Mouse (Mus musculus) ES-E14 (cell line): Measurements from ENCODE around the gene Itpka.
A peak's percentile ranks its signal among the peaks of the same experiment; 100 is the strongest.

Experiments used
- CHD2 ChIP-seq: IDR thresholded peaks from 2 replicates; pipeline ENCODE4 v1.6.1; 2014; ENCODE audit warnings: mild to moderate bottlenecking, low read depth, low read length, inconsistent platforms
- HCFC1 ChIP-seq: IDR thresholded peaks from 2 replicates; pipeline ENCODE4 v1.6.1; 2012; ENCODE audit warnings: low read length, inconsistent platforms, borderline replicate concordance; ENCODE audit not compliant: insufficient read depth
- MAFK ChIP-seq: IDR thresholded peaks from 2 replicates; pipeline ENCODE4 v1.6.1; 2014; ENCODE audit warnings: mild to moderate bottlenecking, low read depth, low read length, inconsistent platforms; ENCODE audit not compliant: insufficient read depth
- ZC3H11A ChIP-seq: IDR thresholded peaks from 2 replicates; pipeline ENCODE4 v1.6.1; 2012; ENCODE audit warnings: low read depth, mild to moderate bottlenecking, inconsistent platforms, low read length, borderline replicate concordance
- ZNF384 ChIP-seq: IDR thresholded peaks from 2 replicates; pipeline ENCODE4 v1.6.1; 2012; ENCODE audit warnings: low read depth, low read length, inconsistent platforms

GRCm38 (mm10) chr2:119707676-119708075 is 34.5 kb upstream of the Itpka start:
- TF ChIP-seq ZNF384 (no peak), CHD2 (0 out of 2 replicates have a peak, but pooled peaks have one; percentile 15), HCFC1 (no peak), ZC3H11A (no peak), MAFK (no peak)
